Mouse (Mus musculus): ENCODE results near the gene Scgb1b27.
"Not testable (repeated sequence)": the region's sequence is repeated elsewhere in the genome, so short reads cannot be mapped to it uniquely, and the experiment has no call there.

The Scgb1b27 gene

GRCm38 (mm10) chr7:34021183-34021582 lies at the start of gene Scgb1b27:
Scgb1b27 (plus strand) TSS chr7:34021483.
- not testable (repeated sequence) for DNase-seq (ENCODE audit: low spot score)

- DNase-seq (ENCODE audit: low spot score), result not testable (repeated sequence)
These were observed 39.0 kb upstream of the Scgb1b27 start for GRCm38 (mm10) chr7:33982281-33982680.

- DNase-seq (ENCODE audit: low spot score), result no peak
These were observed 7.4 kb upstream of the Scgb1b27 start, which contains the start of gene Scgb2b27 for GRCm38 (mm10) chr7:34013842-34014241. Scgb2b27 (minus strand) TSS chr7:34013942.

- DNase-seq (ENCODE audit: low spot score), result no peak
These were observed 4.4 kb downstream of the Scgb1b27 start for GRCm38 (mm10) chr7:34025641-34026040.

GRCm38 (mm10) chr7:34027202-34027601 lies 5.9 kb downstream of the Scgb1b27 start:
- not testable (repeated sequence) for DNase-seq (ENCODE audit: low spot score)

- no peak for DNase-seq (ENCODE audit: low spot score)
These were observed 8.7 kb downstream of the Scgb1b27 start for GRCm38 (mm10) chr7:34030026-34030425.

GRCm38 (mm10) chr7:34034579-34034978 lies 13.3 kb downstream of the Scgb1b27 start:
- not testable (repeated sequence) for DNase-seq (ENCODE audit: low spot score)

GRCm38 (mm10) chr7:34036076-34036815 lies 15.0 kb downstream of the Scgb1b27 start:
- not testable (repeated sequence) for DNase-seq (ENCODE audit: low spot score)

- DNase-seq (ENCODE audit: low spot score), result not testable (repeated sequence)
These were observed 46.8 kb downstream of the Scgb1b27 start for GRCm38 (mm10) chr7:34068132-34068531.

Measured in ovary, adult 18-20 months (tissue).